Mouse (Mus musculus) G1E-ER4 (cell line): ENCODE measurements around the gene Rtl4. TPM values are rescaled to one million over a fixed set of nuclear protein-coding genes. Genes with fewer than 3 reads are reported as not detected.

Experiments
- GATA1 ChIP-seq: IDR thresholded peaks from one replicate; pipeline ENCODE4 v1.8.0; 2012; ENCODE audit warnings: low read length, inconsistent platforms
- polyA plus RNA-seq: library from polyadenylated mRNA; stranded (reverse); fragments of >175 nt; gene quantifications from 2 replicates; pipeline ENCODE4 v1.2.3, GENCODE M21; 2012

Rtl4 gene
- polyA plus RNA-seq = not detected in 2 replicates

- no peak for TF ChIP-seq GATA1
Measured at GRCm38 (mm10) chrX:144688207-144689118, at the start of gene Rtl4. Rtl4 (plus strand) TSS chrX:144688907.

- no peak for TF ChIP-seq GATA1
Measured at GRCm38 (mm10) chrX:144644756-144645155, 44.0 kb upstream of the Rtl4 start.

GRCm38 (mm10) chrX:144645394-144645793 is 43.3 kb upstream of the Rtl4 start:
- TF ChIP-seq GATA1 = no peak

DNA sequence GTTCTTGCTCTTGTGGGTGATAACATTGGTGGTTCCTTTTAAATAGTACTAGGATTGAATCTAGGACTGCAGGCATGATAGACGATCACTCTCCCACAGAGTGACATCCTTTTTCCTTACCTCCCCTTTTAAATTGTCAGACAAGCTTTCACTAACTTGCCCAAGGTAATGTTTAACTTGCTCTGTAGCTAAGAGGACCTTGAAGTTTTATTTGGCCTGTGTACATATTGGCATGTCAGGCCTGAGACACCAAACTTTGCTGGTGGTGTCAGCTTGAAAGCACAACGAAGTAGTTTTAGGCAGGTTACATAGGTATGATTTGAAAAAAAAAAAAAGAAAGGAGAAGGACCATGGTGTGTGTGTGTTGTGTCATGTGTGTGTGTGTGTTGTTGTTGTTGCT is 36.5 kb upstream of the Rtl4 start:
- no peak for TF ChIP-seq GATA1

DNA sequence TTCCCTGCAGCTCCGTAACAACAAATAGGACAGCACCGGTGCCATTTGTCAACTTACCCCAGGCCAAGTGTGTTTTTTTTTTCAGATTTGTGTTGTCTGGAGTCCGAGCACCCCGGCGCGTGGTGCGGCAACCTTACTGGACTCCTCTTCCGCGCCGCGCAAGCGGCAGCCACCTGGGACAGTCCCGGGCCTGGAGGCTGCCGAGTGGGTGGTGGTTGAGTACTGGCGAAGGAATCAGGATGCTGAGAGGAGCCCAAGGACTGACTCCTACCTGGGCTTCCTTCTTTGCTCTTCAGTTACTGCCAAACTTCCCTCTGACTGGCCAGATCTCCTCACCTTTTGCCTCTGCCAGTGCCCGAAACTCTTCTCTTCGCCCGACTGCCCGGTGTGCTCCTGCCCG is 965 bp upstream of the Rtl4 start:
- TF ChIP-seq GATA1 = no peak

DNA sequence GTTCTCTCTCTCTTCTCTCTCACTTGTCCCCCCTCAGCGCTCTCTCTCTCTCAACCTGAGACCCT is 733 bp upstream of the Rtl4 start, which contains the start of gene Trpc5:
TSS of gene Trpc5 (minus strand) at position 39 of the 65 bp plus-strand sequence.
- TF ChIP-seq GATA1 = no peak

DNA sequence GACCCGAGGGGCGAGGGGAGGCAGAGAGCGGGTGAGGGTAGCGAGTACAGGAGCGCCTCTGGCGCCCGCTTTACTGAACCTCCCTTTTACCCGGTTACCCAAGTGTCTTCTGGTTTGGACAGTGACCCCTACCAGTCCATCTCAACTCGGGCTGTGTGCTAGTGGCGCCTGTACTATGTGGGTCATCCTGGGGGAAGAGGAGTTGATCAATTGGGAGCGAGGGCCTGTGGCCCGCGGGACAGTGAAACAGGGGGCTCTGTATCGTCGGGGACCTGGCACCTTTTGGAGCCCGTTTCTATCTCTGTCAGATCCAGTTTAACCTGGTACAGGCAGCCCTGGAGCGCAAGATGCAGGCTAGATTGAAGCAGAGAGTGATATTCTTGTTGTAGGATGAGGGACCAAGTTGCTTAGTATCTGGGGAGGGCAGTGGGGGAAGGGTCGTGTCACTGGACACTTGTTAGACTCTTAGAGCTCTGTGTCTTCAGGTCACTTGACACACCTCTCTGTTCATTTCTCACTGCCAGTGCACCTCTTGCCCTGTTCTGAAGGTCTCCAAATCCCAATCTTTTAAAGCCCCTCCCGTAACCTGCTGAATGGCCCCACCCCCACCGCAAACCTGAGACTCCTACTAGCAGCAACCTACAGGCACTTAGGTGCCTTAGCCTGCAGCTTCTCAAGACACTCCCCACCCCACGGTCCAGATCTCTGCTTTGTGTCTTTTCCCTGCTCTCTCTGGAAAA is 582 bp downstream of the Rtl4 start:
- TF ChIP-seq GATA1 = no peak

GRCm38 (mm10) chrX:144689859-144690181 is 1.1 kb downstream of the Rtl4 start:
- no peak for TF ChIP-seq GATA1

DNA sequence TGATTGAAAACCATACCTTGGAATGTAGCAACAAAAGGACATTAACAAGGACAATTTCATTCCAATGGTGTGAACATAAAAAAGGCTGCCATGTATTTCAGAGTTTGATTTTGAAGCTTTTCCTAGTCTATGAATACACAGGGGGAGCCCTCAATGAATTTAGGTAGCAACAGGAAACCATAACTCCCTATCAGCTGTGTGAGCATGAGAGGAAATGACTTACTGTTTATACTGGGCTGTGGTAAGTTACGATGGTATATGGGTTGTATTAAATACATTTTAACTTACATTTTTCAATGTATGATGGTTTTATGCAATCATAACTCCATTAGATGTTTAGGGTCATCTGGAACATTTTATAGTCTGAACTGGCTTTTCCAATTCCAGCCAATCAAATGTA is 27.6 kb downstream of the Rtl4 start:
- no peak for TF ChIP-seq GATA1

GRCm38 (mm10) chrX:144747528-144748049 is 58.9 kb downstream of the Rtl4 start:
- TF ChIP-seq GATA1 = no peak

GRCm38 (mm10) chrX:144986980-144987379 is 298.3 kb downstream of the Rtl4 start:
- TF ChIP-seq GATA1 = no peak

DNA sequence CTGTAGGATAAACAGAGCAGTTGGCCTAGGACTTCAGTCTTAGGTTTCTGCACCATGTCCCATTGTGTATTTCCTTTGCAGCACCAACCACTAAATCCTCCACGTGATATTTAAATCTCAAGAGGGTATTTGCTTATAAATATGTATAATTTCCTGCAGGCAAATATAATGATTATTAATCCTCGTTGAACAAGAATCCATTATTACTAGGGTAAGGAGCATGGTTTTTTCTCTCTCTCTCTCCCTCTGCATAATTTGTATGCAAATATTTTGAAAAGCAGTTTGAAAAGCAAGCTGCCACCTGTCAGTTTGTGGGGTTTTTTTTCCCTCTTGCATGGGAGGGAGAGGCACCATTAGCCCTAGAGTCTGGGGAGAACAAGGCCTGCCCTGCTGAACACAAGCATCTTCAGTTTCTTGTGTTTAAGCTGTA is 376.8 kb downstream of the Rtl4 start:
- no peak for TF ChIP-seq GATA1

GRCm38 (mm10) chrX:145089802-145090201 is 401.1 kb downstream of the Rtl4 start:
- no peak for TF ChIP-seq GATA1

GRCm38 (mm10) chrX:145090360-145090759 is 401.7 kb downstream of the Rtl4 start:
- TF ChIP-seq GATA1 = no peak

GRCm38 (mm10) chrX:145090964-145091363 is 402.3 kb downstream of the Rtl4 start:
- TF ChIP-seq GATA1 = no peak

Other genes with a start within 250 kb of the Rtl4 start
- gene Trpc5os, start 232.3 kb upstream of the Rtl4 start, polyA plus RNA-seq = 0.02 TPM in 1 of 2 replicates, not detected in the other
- not detected in 2 replicates for gene Trpc5, start 727 bp upstream of the Rtl4 start, polyA plus RNA-seq